Mouse (Mus musculus): Measurements from ENCODE around the gene Tom1l1.

- TF ChIP-seq POLR2A (IDR thresholded peaks at IDR 0.05; ENCODE audit: low read depth, low read length) (no peak), CTCF (conservative IDR thresholded peaks at IDR 0.05 in 1 of 2, IDR thresholded peaks at IDR 0.05 in 1 of 2; ENCODE audit: low read depth in 2 of 2, low read length in 2 of 2) (no peak), GABPA (IDR thresholded peaks at IDR 0.05; ENCODE audit: insufficient replicate concordance, low read depth, low read length) (no peak), MEF2A (IDR thresholded peaks at IDR 0.05; ENCODE audit: borderline replicate concordance, low read depth, low read length) (no peak), ZKSCAN1 (IDR thresholded peaks at IDR 0.05; ENCODE audit: borderline replicate concordance, low read depth, low read length) (no peak), MAFK (IDR thresholded peaks at IDR 0.05; ENCODE audit: insufficient replicate concordance, low read length) (no peak), SIN3A (IDR thresholded peaks at IDR 0.05; ENCODE audit: low read length) (no peak), RCOR1 (conservative IDR thresholded peaks at IDR 0.05; ENCODE audit: low read depth, low read length) (no peak), EP300 (IDR thresholded peaks at IDR 0.05; ENCODE audit: low read length) (no peak), JUN (IDR thresholded peaks at IDR 0.05; ENCODE audit: insufficient read depth, low read depth, low read length) (no peak), JUND (conservative IDR thresholded peaks at IDR 0.05; ENCODE audit: low read depth, low read length) (no peak), USF1 (IDR thresholded peaks at IDR 0.05; ENCODE audit: low read depth, low read length) (no peak), E2F4 (IDR thresholded peaks at IDR 0.05; ENCODE audit: insufficient replicate concordance, low read depth, low read length) (no peak)
These were observed 37.8 kb downstream of the Tom1l1 start for GRCm38 (mm10) chr11:90650231-90650885.

All from CH12.LX (cell line).